ENCODE assay signal across 16 mouse cellular contexts in the genomic region with DNA sequence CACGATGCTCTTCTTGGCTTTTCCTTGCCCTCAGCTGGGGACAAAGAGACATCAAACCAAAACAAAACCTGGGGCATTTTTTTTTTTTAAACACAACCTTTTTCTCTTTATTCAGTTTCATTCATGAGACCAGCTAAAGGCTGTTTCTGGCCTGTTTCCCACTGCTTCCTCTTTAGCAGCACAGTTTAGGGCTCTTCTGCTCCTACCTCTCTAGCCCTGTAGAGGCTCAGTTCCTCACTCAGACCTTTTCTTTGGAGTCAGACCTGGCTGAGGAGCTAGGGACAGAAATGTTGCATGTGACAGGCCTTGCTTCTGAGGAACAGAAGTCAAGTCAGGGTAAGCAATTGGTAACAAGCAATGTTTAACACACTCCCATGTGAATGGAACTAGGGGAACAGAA.
"Had no signal": no experiment of that assay in that cellular context is flagged by ENCODE, and none has a peak within 500 bp of the region (broad histone marks: within the 10 kb centered on the region; RNA-seq: fewer than 3 reads in every experiment).

No protein-coding gene starts in this region.

- H3K36me3 ChIP-seq: limb, embryonic 13.5 days; midbrain, embryonic 10.5 days; midbrain, embryonic 15.5 days; neural tube, embryonic 12.5 days; stomach, embryonic 15.5 days had no signal

- DNase-seq: kidney, adult 9 months; kidney, postnatal 10 days; kidney, postnatal 4 days; left cerebral cortex, postnatal 4 days; lung, adult 18-20 months; right cerebral cortex, postnatal 4 days; spleen, adult 18-20 months; thymus, adult 2 months; thymus, postnatal 36 days had no signal

- H3K4me1 ChIP-seq: midbrain, embryonic 10.5 days; midbrain, embryonic 15.5 days; neural tube, embryonic 12.5 days; stomach, embryonic 15.5 days had no signal

- H3K27ac ChIP-seq: layer of hippocampus, adult 2 months; limb, embryonic 13.5 days; liver, embryonic 14.5 days; midbrain, embryonic 10.5 days; midbrain, embryonic 15.5 days; neural tube, embryonic 12.5 days; stomach, embryonic 15.5 days had no signal

- H3K27me3 ChIP-seq: limb, embryonic 13.5 days; midbrain, embryonic 15.5 days; neural tube, embryonic 12.5 days; stomach, embryonic 15.5 days had no signal

- H3K4me3 ChIP-seq: layer of hippocampus, adult 2 months; limb, embryonic 13.5 days; midbrain, embryonic 10.5 days; midbrain, embryonic 15.5 days; neural tube, embryonic 12.5 days; stomach, embryonic 15.5 days had no signal

- ATAC-seq: midbrain, embryonic 15.5 days had no signal

- H3K4me2 ChIP-seq: limb, embryonic 13.5 days; midbrain, embryonic 15.5 days; neural tube, embryonic 12.5 days; stomach, embryonic 15.5 days had no signal

- H3K9me3 ChIP-seq: limb, embryonic 13.5 days; midbrain, embryonic 10.5 days; midbrain, embryonic 15.5 days; neural tube, embryonic 12.5 days; stomach, embryonic 15.5 days had no signal

- H3K9ac ChIP-seq: limb, embryonic 13.5 days; liver, embryonic 14.5 days; midbrain, embryonic 15.5 days; neural tube, embryonic 12.5 days; stomach, embryonic 15.5 days had no signal
